Mouse (Mus musculus): ENCODE measurements around the gene Socs4. TPM values are rescaled to one million over a fixed set of nuclear protein-coding genes. Genes with fewer than 3 reads are reported as not detected.
A peak's percentile ranks its signal among the peaks of the same experiment; 100 is the strongest.
"Not testable (repeated sequence)": the region's sequence is repeated elsewhere in the genome, so short reads cannot be mapped to it uniquely, and the experiment has no call there.

The Socs4 gene
- total RNA-seq, 1 experiment: 6.7 TPM

DNA sequence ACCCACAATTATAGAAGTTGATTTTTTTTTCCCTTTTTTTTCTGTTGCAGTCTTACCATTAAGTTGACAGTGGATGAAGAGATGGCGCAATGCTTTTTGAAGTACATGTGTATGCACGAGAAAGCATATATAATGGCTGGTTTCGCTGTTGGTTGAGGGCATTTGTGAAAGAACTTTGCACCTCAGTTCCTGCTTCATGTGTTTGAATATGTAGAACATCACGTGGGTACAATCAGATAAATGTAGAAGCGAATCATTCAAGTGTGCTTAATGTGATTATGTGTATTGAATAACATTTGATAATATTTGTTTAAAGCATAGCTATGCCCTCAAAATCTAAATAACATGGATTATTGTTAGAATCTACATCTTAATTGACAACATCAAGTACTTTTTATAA, 42.6 kb downstream of the Socs4 start:
- no peak overlapping the region for H3K9ac ChIP-seq (ENCODE audit: insufficient read depth, low read depth, low read length, poor library complexity, severe bottlenecking)
- DNase-seq (ENCODE audit: low read depth, low spot score): no peak
- peaks cover 11% of the 10 kb centered on the region for H3K36me3 ChIP-seq (ENCODE audit: control insufficient read depth, insufficient read depth, low read length, poor library complexity, severe bottlenecking)
- no peak overlapping the region for H3K4me3 ChIP-seq (ENCODE audit: insufficient read depth in 1 of 2, low read depth in 1 of 2, low read length in 2 of 2, poor library complexity in 1 of 2, severe bottlenecking in 1 of 2)
- TF ChIP-seq HCFC1 (IDR thresholded peaks at IDR 0.05; ENCODE audit: borderline replicate concordance, insufficient read depth, low read length): no peak
- in situ Hi-C loops (cut with MboI; ENCODE audit: low sequenced_read_pairs in 2 of 2, unreplicated experiment in 2 of 2): no loop called here
- no peak overlapping the region for H3K27ac ChIP-seq (ENCODE audit: insufficient read depth, low read depth, low read length, poor library complexity, severe bottlenecking)
- no peaks in the 10 kb centered on the region for H3K9me3 ChIP-seq (ENCODE audit: control insufficient read depth, insufficient read depth, low read depth, low read length)
- H3K4me1 ChIP-seq (ENCODE audit: control insufficient read depth in 2 of 2, insufficient read depth in 2 of 2, low read length in 2 of 2, poor library complexity in 1 of 2): no peaks in the 10 kb centered on the region

GRCm38 (mm10) chr14:47321581-47321980, 44.9 kb downstream of the Socs4 start:
- H3K4me3 ChIP-seq (ENCODE audit: insufficient read depth in 1 of 2, low read depth in 1 of 2, low read length in 2 of 2, poor library complexity in 1 of 2, severe bottlenecking in 1 of 2); H3K9me3 ChIP-seq (ENCODE audit: control insufficient read depth, insufficient read depth, low read depth, low read length); H3K4me1 ChIP-seq (ENCODE audit: control insufficient read depth in 2 of 2, insufficient read depth in 2 of 2, low read length in 2 of 2, poor library complexity in 1 of 2); H3K27ac ChIP-seq (ENCODE audit: insufficient read depth, low read depth, low read length, poor library complexity, severe bottlenecking); DNase-seq (ENCODE audit: low read depth, low spot score); H3K9ac ChIP-seq (ENCODE audit: insufficient read depth, low read depth, low read length, poor library complexity, severe bottlenecking); H3K36me3 ChIP-seq (ENCODE audit: control insufficient read depth, insufficient read depth, low read length, poor library complexity, severe bottlenecking); in situ Hi-C loops (cut with MboI; ENCODE audit: low sequenced_read_pairs in 2 of 2, unreplicated experiment in 2 of 2): not testable (repeated sequence)

- no peak for TF ChIP-seq ZNF384 (IDR thresholded peaks at IDR 0.05; ENCODE audit: low read depth, low read length)
- peak; percentile 65; the same call in 1 of the 2 replicates for TF ChIP-seq MAFK (IDR thresholded peaks at IDR 0.05; ENCODE audit: insufficient read depth, low read depth, low read length)
- no peak for TF ChIP-seq HCFC1 (IDR thresholded peaks at IDR 0.05; ENCODE audit: borderline replicate concordance, insufficient read depth, low read length)
- no peak for TF ChIP-seq ZC3H11A (IDR thresholded peaks at IDR 0.05; ENCODE audit: borderline replicate concordance, low read depth, low read length)
- TF ChIP-seq CHD2 (IDR thresholded peaks at IDR 0.05; ENCODE audit: low read depth, low read length): no peak
- in situ Hi-C loops (cut with MboI; ENCODE audit: low sequenced_read_pairs in 2 of 2, unreplicated experiment in 2 of 2): no loop called here
- no peaks in the 10 kb centered on the region; the same call in 1 of the 2 replicates for H3K36me3 ChIP-seq (ENCODE audit: control insufficient read depth, insufficient read depth, low read length, poor library complexity, severe bottlenecking)
- no peak overlapping the region for H3K9ac ChIP-seq (ENCODE audit: insufficient read depth, low read depth, low read length, poor library complexity, severe bottlenecking)
- no peak overlapping the region for H3K4me3 ChIP-seq (ENCODE audit: insufficient read depth in 1 of 2, low read depth in 1 of 2, low read length in 2 of 2, poor library complexity in 1 of 2, severe bottlenecking in 1 of 2)
- H3K9me3 ChIP-seq (ENCODE audit: control insufficient read depth, insufficient read depth, low read depth, low read length): no peaks in the 10 kb centered on the region
- H3K27ac ChIP-seq (ENCODE audit: insufficient read depth, low read depth, low read length, poor library complexity, severe bottlenecking): no peak overlapping the region
- H3K4me1 ChIP-seq (ENCODE audit: control insufficient read depth in 2 of 2, insufficient read depth in 2 of 2, low read length in 2 of 2, poor library complexity in 1 of 2): 0 out of 4 replicates have a peak, but pooled peaks cover 0 to 2% of the 10 kb centered on the region in 2 experiments
- DNase-seq (ENCODE audit: low read depth, low spot score): no peak
These were observed 49.4 kb downstream of the Socs4 start for GRCm38 (mm10) chr14:47325965-47326761.

DNA sequence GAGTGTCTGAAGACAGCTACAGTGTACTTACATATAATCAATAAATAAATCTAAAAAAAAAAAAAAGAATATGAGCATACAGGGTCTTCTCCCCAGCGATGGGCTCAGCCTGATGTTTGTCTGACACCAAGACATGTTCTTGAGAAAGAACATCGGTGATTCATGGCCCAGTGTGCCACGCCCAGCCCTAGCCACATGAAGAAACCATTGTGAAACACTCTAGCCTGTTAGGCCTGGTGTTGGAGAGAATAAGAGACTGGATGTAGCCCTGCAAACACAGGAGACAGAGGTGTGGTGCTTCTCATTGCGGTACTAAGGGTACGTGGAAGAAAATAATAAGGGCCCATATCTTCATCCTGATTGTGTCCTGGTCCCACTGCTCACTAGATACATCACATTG, 50.6 kb downstream of the Socs4 start:
- no peak overlapping the region for H3K9ac ChIP-seq (ENCODE audit: insufficient read depth, low read depth, low read length, poor library complexity, severe bottlenecking)
- H3K36me3 ChIP-seq (ENCODE audit: control insufficient read depth, insufficient read depth, low read length, poor library complexity, severe bottlenecking): no peaks in the 10 kb centered on the region; the same call in 1 of the 2 replicates
- TF ChIP-seq CHD2 (IDR thresholded peaks at IDR 0.05; ENCODE audit: low read depth, low read length) (no peak), ZC3H11A (IDR thresholded peaks at IDR 0.05; ENCODE audit: borderline replicate concordance, low read depth, low read length) (no peak), HCFC1 (IDR thresholded peaks at IDR 0.05; ENCODE audit: borderline replicate concordance, insufficient read depth, low read length) (no peak), MAFK (IDR thresholded peaks at IDR 0.05; ENCODE audit: insufficient read depth, low read depth, low read length) (no peak), ZNF384 (IDR thresholded peaks at IDR 0.05; ENCODE audit: low read depth, low read length) (no peak)
- H3K9me3 ChIP-seq (ENCODE audit: control insufficient read depth, insufficient read depth, low read depth, low read length): no peaks in the 10 kb centered on the region
- H3K27ac ChIP-seq (ENCODE audit: insufficient read depth, low read depth, low read length, poor library complexity, severe bottlenecking): no peak overlapping the region
- H3K4me1 ChIP-seq (ENCODE audit: control insufficient read depth in 2 of 2, insufficient read depth in 2 of 2, low read length in 2 of 2, poor library complexity in 1 of 2): 0 out of 4 replicates have a peak, but pooled peaks cover 0 to 2% of the 10 kb centered on the region in 2 experiments
- no peak overlapping the region for H3K4me3 ChIP-seq (ENCODE audit: insufficient read depth in 1 of 2, low read depth in 1 of 2, low read length in 2 of 2, poor library complexity in 1 of 2, severe bottlenecking in 1 of 2)
- in situ Hi-C loops (cut with MboI; ENCODE audit: low sequenced_read_pairs in 2 of 2, unreplicated experiment in 2 of 2): no loop called here
- no peak for DNase-seq (ENCODE audit: low read depth, low spot score)

GRCm38 (mm10) chr14:47331920-47332319, 55.2 kb downstream of the Socs4 start:
- Histone ChIP-seq H3K9me3 (ENCODE audit: control insufficient read depth, insufficient read depth, low read depth, low read length) (no peaks in the 10 kb centered on the region), H3K4me3 (ENCODE audit: insufficient read depth in 1 of 2, low read depth in 1 of 2, low read length in 2 of 2, poor library complexity in 1 of 2, severe bottlenecking in 1 of 2) (no peak overlapping the region), H3K27ac (ENCODE audit: insufficient read depth, low read depth, low read length, poor library complexity, severe bottlenecking) (no peak overlapping the region), H3K36me3 (ENCODE audit: control insufficient read depth, insufficient read depth, low read length, poor library complexity, severe bottlenecking) (no peaks in the 10 kb centered on the region), H3K4me1 (ENCODE audit: control insufficient read depth in 2 of 2, insufficient read depth in 2 of 2, low read length in 2 of 2, poor library complexity in 1 of 2) (peaks cover 0 to 3% of the 10 kb centered on the region in 2 experiments; a peak in 1 of 4 replicates), H3K9ac (ENCODE audit: insufficient read depth, low read depth, low read length, poor library complexity, severe bottlenecking) (no peak overlapping the region)
- DNase-seq (ENCODE audit: low read depth, low spot score): no peak
- in situ Hi-C loops (cut with MboI; ENCODE audit: low sequenced_read_pairs in 2 of 2, unreplicated experiment in 2 of 2): loop anchor here in 1 of 2 experiments (10.0 kb wide), 1 partner anchor 63 kb away; no protein-coding TSS in a partner anchor
- TF ChIP-seq ZC3H11A (IDR thresholded peaks at IDR 0.05; ENCODE audit: borderline replicate concordance, low read depth, low read length) (no peak), HCFC1 (IDR thresholded peaks at IDR 0.05; ENCODE audit: borderline replicate concordance, insufficient read depth, low read length) (no peak), MAFK (IDR thresholded peaks at IDR 0.05; ENCODE audit: insufficient read depth, low read depth, low read length) (no peak), ZNF384 (IDR thresholded peaks at IDR 0.05; ENCODE audit: low read depth, low read length) (no peak), CHD2 (IDR thresholded peaks at IDR 0.05; ENCODE audit: low read depth, low read length) (no peak)

All from ES-E14 (cell line).